Mouse (Mus musculus) kidney, adult 2 months (tissue): ENCODE results near the gene Camk2n2.

Experiments used
- CTCF ChIP-seq: fragments of 200-500 bp; conservative IDR thresholded peaks from 2 replicates; pipeline ENCODE4 v1.5.1; 2011; ENCODE audit warnings: low read depth, mild to moderate bottlenecking, control low read depth, low read length, moderate library complexity, mixed read lengths; ENCODE audit not compliant: insufficient read depth, insufficient read length
- POLR2A ChIP-seq: fragments of 200-500 bp; IDR thresholded peaks from one replicate; pipeline ENCODE4 v1.6.1; 2011; ENCODE audit warnings: low read depth, low read length, control low read depth

GRCm38 (mm10) chr16:20651076-20651946 is 30.2 kb upstream of the Camk2n2 start, which contains the start of gene Psmd2:
- no peak for TF ChIP-seq CTCF
- TF ChIP-seq POLR2A: peak; percentile 42
